Mouse (Mus musculus) thymus, postnatal 14 days (tissue): ENCODE measurements around the gene Gls2.
"Not testable (repeated sequence)": the region's sequence is repeated elsewhere in the genome, so short reads cannot be mapped to it uniquely, and the experiment has no call there.

Experiments
- DNase-seq: peaks from one replicate; pipeline ENCODE4 v3.0.0; 2021

The Gls2 gene

GRCm38 (mm10) chr10:128194024-128194550 lies at the start of gene Gls2:
Gls2 (plus strand) TSS chr10:128194457.
- DNase-seq: peak; percentile 97

DNA sequence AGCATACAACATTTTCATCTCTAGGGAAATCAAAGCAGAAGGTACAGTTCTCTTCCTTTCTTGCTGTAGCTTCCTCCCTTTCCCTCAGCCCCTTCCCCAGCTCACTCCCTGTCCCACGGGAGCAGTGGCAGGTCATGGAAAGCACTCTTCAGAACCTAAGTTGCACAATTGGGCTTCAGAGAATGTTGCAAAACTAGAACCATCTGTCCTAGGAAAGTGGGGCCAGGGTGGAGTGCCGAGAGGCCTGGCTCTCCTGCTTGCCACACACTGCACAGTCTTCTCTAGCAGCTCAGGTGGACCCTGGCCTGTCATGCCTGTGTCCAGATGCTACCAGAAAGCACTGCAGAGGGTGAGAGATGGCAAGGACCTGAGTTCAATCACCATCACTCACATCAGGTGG lies 49.3 kb upstream of the Gls2 start:
- DNase-seq: no peak

DNA sequence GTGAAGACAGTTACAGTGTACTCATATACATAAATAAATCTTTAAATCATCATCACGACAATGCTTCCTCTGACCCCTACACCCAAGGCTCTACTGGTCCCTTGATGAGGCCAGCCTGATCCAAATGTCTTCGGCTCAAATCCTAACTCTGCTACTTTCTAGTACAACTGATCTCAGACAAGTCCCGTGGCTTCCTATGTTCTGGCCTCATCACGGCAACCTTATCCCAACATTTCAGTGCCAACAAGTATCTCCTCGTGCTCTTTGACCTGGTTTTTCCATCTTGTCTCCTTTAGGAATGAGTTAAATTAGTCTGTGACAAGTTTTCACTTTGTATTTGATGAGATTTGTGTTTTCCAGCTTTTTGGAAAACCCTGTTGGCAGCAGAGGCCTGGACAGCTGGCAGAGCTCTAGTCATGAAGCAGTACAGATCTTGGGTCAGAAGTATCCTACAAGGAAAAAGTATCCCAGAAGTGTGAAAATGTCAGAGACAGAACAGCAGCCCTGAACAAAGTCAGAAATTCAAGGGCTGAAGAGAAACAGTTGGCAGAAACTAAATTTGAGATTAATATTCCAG lies 45.4 kb upstream of the Gls2 start:
- no peak for DNase-seq

GRCm38 (mm10) chr10:128149592-128149991 lies 44.7 kb upstream of the Gls2 start:
- DNase-seq: peak; percentile 38

DNA sequence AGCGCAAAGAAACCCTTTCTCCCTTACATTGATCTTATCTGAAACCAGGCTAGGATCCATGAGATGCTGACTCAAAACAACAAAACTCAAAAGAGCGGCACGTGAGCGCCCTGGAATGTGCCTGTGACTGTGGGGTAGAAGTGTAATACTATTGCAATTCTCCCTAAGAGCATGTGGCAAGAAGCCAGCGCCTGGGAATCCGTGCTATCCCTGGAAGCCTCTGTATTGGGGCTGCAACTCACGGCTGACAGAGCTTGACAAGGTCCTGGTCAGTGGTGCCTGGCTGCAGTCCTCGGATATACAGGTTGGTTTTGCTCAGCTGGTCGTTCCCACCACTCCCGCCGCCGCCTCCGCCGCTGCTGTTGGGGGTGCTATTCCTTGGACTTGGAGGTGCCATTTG lies 43.3 kb upstream of the Gls2 start:
- DNase-seq: no peak

DNA sequence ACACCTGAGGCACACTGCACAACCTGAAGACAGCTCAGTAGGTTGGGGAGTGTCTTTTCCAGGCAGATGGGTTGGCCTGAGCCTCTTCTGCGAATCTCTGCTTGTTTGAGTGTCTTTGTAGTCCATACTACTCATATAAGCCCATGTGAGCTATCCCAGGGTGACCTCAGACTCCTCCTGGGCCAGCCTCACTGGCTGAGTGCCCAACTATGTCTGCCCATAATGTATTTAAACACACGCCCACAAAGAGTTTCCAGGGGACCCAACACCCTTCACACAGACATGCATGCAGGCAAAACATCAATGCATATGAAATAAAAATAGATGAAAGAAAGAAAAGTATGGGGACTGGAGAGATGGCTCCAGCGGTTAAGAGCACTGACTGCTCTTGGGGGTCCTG lies 40.3 kb upstream of the Gls2 start:
- DNase-seq: no peak

DNA sequence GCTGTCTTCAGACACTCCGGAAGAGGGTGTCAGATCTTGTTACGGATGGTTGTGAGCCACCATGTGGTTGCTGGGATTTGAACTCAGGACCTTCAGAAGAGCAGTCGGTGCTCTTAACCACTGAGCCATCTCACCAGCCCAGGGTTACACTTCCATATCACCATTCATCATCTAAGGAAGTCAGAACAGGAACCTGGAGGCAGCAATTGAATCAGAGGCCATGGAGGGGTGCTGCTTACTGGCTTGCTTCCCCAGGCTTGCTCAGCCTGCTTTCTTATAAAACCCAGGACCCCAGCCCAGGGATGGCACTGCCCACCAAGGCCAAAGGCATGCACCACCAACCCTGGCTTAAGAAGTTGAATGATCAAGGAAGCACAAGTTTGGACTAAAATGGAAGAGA lies 28.5 kb upstream of the Gls2 start:
- not testable (repeated sequence) for DNase-seq

- no peak for DNase-seq
Measured at GRCm38 (mm10) chr10:128167091-128167490, 27.2 kb upstream of the Gls2 start.

GRCm38 (mm10) chr10:128171348-128171747 lies 22.9 kb upstream of the Gls2 start:
- not testable (repeated sequence) for DNase-seq

DNA sequence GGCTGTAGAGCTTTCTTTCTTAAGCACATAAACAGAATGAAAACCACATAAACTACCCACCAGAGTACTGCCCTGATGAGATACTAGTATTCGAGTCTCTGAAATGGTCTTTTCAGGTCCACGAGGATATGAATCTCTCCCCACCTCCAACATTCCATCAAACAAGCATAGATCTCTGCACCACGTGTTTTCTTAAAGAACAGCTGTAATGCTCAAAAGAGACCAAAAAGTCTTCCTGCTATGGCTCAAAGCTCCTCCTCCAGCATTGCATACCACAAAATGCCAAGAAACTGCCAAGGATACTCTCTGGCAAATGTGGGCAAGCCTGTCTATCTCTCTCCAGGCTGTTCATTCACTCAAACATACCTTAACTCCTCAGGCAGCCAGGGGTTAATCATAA lies 19.0 kb upstream of the Gls2 start:
- DNase-seq: no peak

GRCm38 (mm10) chr10:128175996-128176755 lies 18.1 kb upstream of the Gls2 start:
- peak; percentile 73 for DNase-seq

DNA sequence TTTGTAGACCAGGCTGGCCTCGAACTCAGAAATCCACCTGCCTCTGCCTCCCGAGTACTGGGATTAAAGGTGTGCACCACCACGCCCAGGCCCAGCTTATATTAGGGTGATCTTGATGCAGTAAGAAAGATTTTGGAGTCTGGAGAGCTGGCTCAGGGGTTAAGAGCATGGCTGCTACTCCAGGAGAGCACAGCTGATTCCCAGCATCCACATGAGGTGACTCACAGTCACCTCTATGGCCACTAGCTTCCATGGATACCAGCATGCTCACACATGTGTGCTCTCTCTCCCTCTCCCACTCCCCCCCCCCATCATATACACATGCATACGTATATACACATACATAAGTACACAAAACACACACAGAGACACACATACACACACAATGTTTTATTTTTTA lies 16.9 kb upstream of the Gls2 start:
- no peak for DNase-seq

DNA sequence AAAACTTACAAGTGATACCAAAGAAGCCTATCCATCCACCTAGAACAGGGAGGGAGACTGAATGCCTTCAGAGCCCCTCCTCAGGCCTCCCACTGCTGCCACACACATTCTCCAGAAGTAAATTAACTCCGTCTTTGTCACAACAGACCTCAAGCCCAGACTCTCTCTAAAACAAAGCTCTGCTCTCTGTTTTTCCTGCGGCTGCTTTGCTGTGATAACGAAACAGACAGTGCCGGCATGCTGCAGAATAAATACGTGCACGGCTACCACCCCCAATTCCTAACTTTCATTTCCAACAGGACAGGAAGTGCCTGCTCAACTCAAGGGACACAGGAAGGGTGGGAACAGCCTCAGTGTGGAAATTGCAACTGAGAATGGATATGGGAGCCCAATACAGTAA lies 14.3 kb upstream of the Gls2 start, which contains the start of gene Rbms2:
TSS of gene Rbms2 (minus strand) at position 309 of the 400 bp plus-strand sequence.
- no peak for DNase-seq

- DNase-seq: no peak
Measured at GRCm38 (mm10) chr10:128184296-128184695, 10.0 kb upstream of the Gls2 start.

DNA sequence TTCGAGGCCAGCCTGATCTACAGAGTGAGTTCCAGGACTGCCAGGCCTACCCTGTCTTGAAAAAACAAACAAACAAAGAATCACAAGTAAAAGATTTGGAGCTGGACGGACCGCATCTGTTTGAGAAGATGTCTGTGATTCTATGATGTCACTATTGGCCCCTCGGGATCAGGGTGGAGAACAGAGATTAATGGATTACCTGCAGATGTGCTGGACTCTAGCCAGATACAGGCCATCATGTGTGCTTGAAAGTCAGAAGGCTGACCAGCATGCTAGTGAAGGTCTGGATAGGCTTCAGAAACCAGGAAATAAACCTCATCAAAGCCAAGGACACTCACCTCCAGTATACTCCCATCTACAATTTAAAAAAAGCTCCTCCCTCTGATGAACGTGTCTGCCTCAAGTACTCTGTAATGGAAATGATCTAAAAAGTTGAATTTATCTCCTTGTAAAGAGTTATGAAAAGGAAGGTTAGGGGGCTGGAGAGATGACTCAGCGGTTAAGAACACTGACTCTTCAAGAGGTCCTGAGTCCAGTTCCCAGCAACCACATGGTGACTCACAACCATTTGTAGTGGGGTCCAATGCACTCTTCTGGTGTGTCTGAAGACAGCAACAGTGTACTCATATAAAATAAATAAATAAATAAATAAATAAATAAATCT lies 8.8 kb upstream of the Gls2 start:
- DNase-seq: no peak

- DNase-seq: peak; percentile 82
Measured at GRCm38 (mm10) chr10:128185959-128186358, 8.3 kb upstream of the Gls2 start.

GRCm38 (mm10) chr10:128187181-128187605 lies 7.1 kb upstream of the Gls2 start:
- no peak for DNase-seq

GRCm38 (mm10) chr10:128188242-128188877 lies 5.9 kb upstream of the Gls2 start:
- peak; percentile 79 for DNase-seq

GRCm38 (mm10) chr10:128191472-128191871 lies 2.8 kb upstream of the Gls2 start:
- DNase-seq: no peak

- not testable (repeated sequence) for DNase-seq
Measured at GRCm38 (mm10) chr10:128192030-128192766, 2.1 kb upstream of the Gls2 start.

GRCm38 (mm10) chr10:128193113-128193512 lies 1.1 kb upstream of the Gls2 start:
- no peak for DNase-seq
